In the genomic region with DNA sequence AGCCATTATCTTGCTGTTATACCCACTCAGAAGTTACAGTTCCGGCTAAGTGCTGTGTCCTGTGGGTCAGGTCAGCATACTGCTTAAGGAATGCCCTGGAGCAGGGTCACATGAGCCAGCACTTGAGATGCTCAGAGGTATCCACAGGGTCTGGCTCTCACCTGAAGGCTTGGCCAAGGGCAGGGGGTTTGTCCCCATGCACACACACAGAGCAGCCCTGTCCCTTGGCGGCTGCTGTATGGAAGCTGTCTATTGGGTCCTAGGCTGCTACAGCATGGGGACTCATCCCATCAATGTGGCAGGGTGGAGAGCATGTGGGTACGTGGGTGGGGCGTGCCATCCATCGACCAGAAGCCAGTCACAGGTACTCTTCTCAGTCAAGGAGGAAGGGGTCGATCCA, we compare ENCODE assay signal across 23 mouse cellular contexts. TPM values are rescaled to one million over a fixed set of nuclear protein-coding genes. Genes with fewer than 3 reads are reported as not detected.
A peak's percentile ranks its signal among the peaks of the same experiment; 100 is the strongest.
DNase-seq lines count a peak whose midpoint lies in the region; ATAC-seq and TF ChIP-seq lines count a peak whose summit lies in the region.
"Had no signal": no experiment of that assay in that cellular context is flagged by ENCODE, and none has a peak within 500 bp of the region (broad histone marks: within the 10 kb centered on the region; RNA-seq: fewer than 3 reads in every experiment).

No protein-coding gene starts in this region.

- no peak overlapping the region for H3K4me3 ChIP-seq in embryonic facial prominence, embryonic 15.5 days (replicated peaks)
- H3K4me3 ChIP-seq in embryonic facial prominence, embryonic 10.5 days, result no peak overlapping the region
- no peak overlapping the region for H3K4me3 ChIP-seq in heart, embryonic 12.5 days
- no peak overlapping the region for H3K4me3 ChIP-seq in heart, postnatal 0 days (ENCODE audit: low read depth, low read length)
- H3K4me3 ChIP-seq: gastrocnemius, adult 2 months; hindbrain, embryonic 12.5 days; hindbrain, embryonic 15.5 days had no signal

- no peak for TF ChIP-seq EP300 in heart, postnatal 0 days (IDR thresholded peaks at IDR 0.05; ENCODE audit: low read depth)

- H3K4me1 ChIP-seq in embryonic facial prominence, embryonic 15.5 days, result no peaks in the 10 kb centered on the region
- no peaks in the 10 kb centered on the region for H3K4me1 ChIP-seq in embryonic facial prominence, embryonic 10.5 days
- H3K4me1 ChIP-seq in heart, embryonic 12.5 days (replicated peaks), result peaks cover 18% of the 10 kb centered on the region
- no peaks in the 10 kb centered on the region for H3K4me1 ChIP-seq in heart, postnatal 0 days (ENCODE audit: control insufficient read depth, insufficient read depth)
- H3K4me1 ChIP-seq: hindbrain, embryonic 12.5 days; hindbrain, embryonic 15.5 days had no signal

- DNase-seq in embryonic facial prominence, embryonic 10.5 days (ENCODE audit: low spot score), result no peak
- no peak for DNase-seq in heart, postnatal 14 days
- DNase-seq in heart, postnatal 0 days (ENCODE audit: low spot score), result no peak
- no peak for DNase-seq in heart, adult 8-10 months (ENCODE audit: low spot score)
- DNase-seq: adrenal gland, adult 8-10 months; adrenal gland, postnatal 25 days; cerebellum, adult 11-12 months; cerebellum, adult 8-10 months; cerebellum, postnatal 10 days; cerebellum, postnatal 36 days; embryo, embryonic 11 days; forebrain, postnatal 0 days; gastrocnemius, adult 2 months; gastrocnemius, postnatal 14 days; heart, postnatal 10 days; kidney, adult 8-10 months had no signal

- intact Hi-C loops in heart, postnatal 14 days (cut with DNase I), result no loop called here

- H3K27me3 ChIP-seq in embryonic facial prominence, embryonic 15.5 days, result peaks cover 4% of the 10 kb centered on the region; the same call in 1 of the 2 replicates
- H3K27me3 ChIP-seq in embryonic facial prominence, embryonic 10.5 days (replicated peaks; ENCODE audit: low read depth, poor library complexity, severe bottlenecking), result peaks cover 12% of the 10 kb centered on the region
- H3K27me3 ChIP-seq in heart, embryonic 12.5 days (replicated peaks), result peaks cover 24% of the 10 kb centered on the region
- peaks cover 24% of the 10 kb centered on the region; the same call in 1 of the 2 replicates for H3K27me3 ChIP-seq in heart, postnatal 0 days (ENCODE audit: control insufficient read depth, insufficient read depth, low read length)

- H3K9me3 ChIP-seq in embryonic facial prominence, embryonic 15.5 days (replicated peaks), result no peaks in the 10 kb centered on the region
- no peaks in the 10 kb centered on the region for H3K9me3 ChIP-seq in embryonic facial prominence, embryonic 10.5 days
- H3K9me3 ChIP-seq in heart, embryonic 12.5 days (replicated peaks), result no peaks in the 10 kb centered on the region
- no peaks in the 10 kb centered on the region for H3K9me3 ChIP-seq in heart, postnatal 0 days (replicated peaks; ENCODE audit: control insufficient read depth, low read length)
- H3K9me3 ChIP-seq: hindbrain, embryonic 12.5 days; hindbrain, embryonic 15.5 days had no signal

- H3K36me3 ChIP-seq in embryonic facial prominence, embryonic 15.5 days, result no peaks in the 10 kb centered on the region
- no peaks in the 10 kb centered on the region for H3K36me3 ChIP-seq in embryonic facial prominence, embryonic 10.5 days (replicated peaks)
- H3K36me3 ChIP-seq in heart, embryonic 12.5 days, result no peaks in the 10 kb centered on the region
- no peaks in the 10 kb centered on the region for H3K36me3 ChIP-seq in heart, postnatal 0 days (replicated peaks; ENCODE audit: control insufficient read depth, insufficient read depth, low read length)
- H3K36me3 ChIP-seq: hindbrain, embryonic 12.5 days; hindbrain, embryonic 15.5 days had no signal

- H3K27ac ChIP-seq in embryonic facial prominence, embryonic 15.5 days (replicated peaks), result no peak overlapping the region
- no peak overlapping the region for H3K27ac ChIP-seq in embryonic facial prominence, embryonic 10.5 days (replicated peaks)
- H3K27ac ChIP-seq in heart, embryonic 12.5 days (ENCODE audit: poor library complexity, severe bottlenecking), result no peak overlapping the region
- no peak overlapping the region for H3K27ac ChIP-seq in heart, postnatal 0 days (ENCODE audit: low read depth)
- H3K27ac ChIP-seq: gastrocnemius, adult 2 months; hindbrain, embryonic 12.5 days; hindbrain, embryonic 15.5 days had no signal

- TF ChIP-seq CTCF in heart, postnatal 0 days (IDR thresholded peaks at IDR 0.05; ENCODE audit: low read depth), result no peak

- ATAC-seq in embryonic facial prominence, embryonic 15.5 days (ENCODE audit: insufficient number of reproducible peaks, low FRiP score, low TSS enrichment, low read depth), result peak; percentile 54; the same call in 1 of the 2 replicates
- ATAC-seq in heart, embryonic 12.5 days (ENCODE audit: insufficient number of reproducible peaks, low FRiP score), result peak; percentile 51
- peak; percentile 17; the same call in 1 of the 2 replicates for ATAC-seq in heart, postnatal 0 days (ENCODE audit: insufficient read depth, low read depth)
- ATAC-seq: activated CD4-positive, CD25-positive, alpha-beta regulatory T cell, adult 4 months; forebrain, embryonic 14.5 days; forebrain, postnatal 0 days; intestine, postnatal 0 days had no signal

- no peak overlapping the region for H3K4me2 ChIP-seq in embryonic facial prominence, embryonic 15.5 days (replicated peaks)
- no peak overlapping the region for H3K4me2 ChIP-seq in heart, embryonic 12.5 days
- H3K4me2 ChIP-seq in heart, postnatal 0 days (ENCODE audit: low read depth, low read length), result no peak overlapping the region
- H3K4me2 ChIP-seq: hindbrain, embryonic 12.5 days; hindbrain, embryonic 15.5 days had no signal

- 88% methylated on average over 6 of the region's 6 CpGs for WGBS in embryonic facial prominence, embryonic 15.5 days
- 86% methylated on average over 6 of the region's 6 CpGs for WGBS in embryonic facial prominence, embryonic 10.5 days
- 53% methylated on average over 6 of the region's 6 CpGs for WGBS in heart, embryonic 12.5 days
- 59% methylated on average over 6 of the region's 6 CpGs for WGBS in heart, postnatal 0 days

- H3K9ac ChIP-seq in embryonic facial prominence, embryonic 15.5 days, result no peak overlapping the region
- no peak overlapping the region for H3K9ac ChIP-seq in heart, embryonic 12.5 days
- H3K9ac ChIP-seq in heart, postnatal 0 days (replicated peaks; ENCODE audit: low read depth, low read length), result no peak overlapping the region
- H3K9ac ChIP-seq: forebrain, postnatal 0 days; hindbrain, embryonic 12.5 days; hindbrain, embryonic 15.5 days had no signal

RNA-seq across cellular contexts. Expression of a gene that starts 35.8 kb away (rescaled TPM):
- 19.2 and 21.7 TPM in 2 replicates for polyA plus RNA-seq in embryonic facial prominence, embryonic 15.5 days (2015; fragmentation: Nextera tagmentation; extraction: Ambion mirVana)
- polyA plus RNA-seq in embryonic facial prominence, embryonic 10.5 days (2016; fragmentation: Nextera tagmentation; extraction: Ambion mirVana), result 37.5 and 38.5 TPM in 2 replicates
- polyA plus RNA-seq in heart, embryonic 12.5 days (2016; fragmentation: Nextera tagmentation; extraction: Ambion mirVana), result 21.9 and 22.8 TPM in 2 replicates
- total RNA-seq in heart, postnatal 14 days (2021), result 10 to 100 TPM; 17.0 to 18.3 TPM
- 19.5 and 20.8 TPM in 2 replicates for total RNA-seq in heart, postnatal 0 days (2014; rRNA removed; ENCODE audit: low replicate concordance)
- polyA plus RNA-seq in heart, postnatal 0 days (2015; fragmentation: Nextera tagmentation; extraction: Ambion mirVana), result 10.2 and 10.8 TPM in 2 replicates
- 10 to 100 TPM; 18.9 to 25.9 (median 21.1) TPM for total RNA-seq in heart, adult 8-10 months (2022)
